Mouse (Mus musculus): ENCODE data around the gene Emid1. TPM values are rescaled to one million over a fixed set of nuclear protein-coding genes. Genes with fewer than 3 reads are reported as not detected.

Emid1 gene
- total and polyA plus RNA-seq, 2 experiments from 2014 or later, result 15.7 to 22.7 TPM

GRCm38 (mm10) chr11:5165471-5165916 is 13.4 kb upstream of the Emid1 start:
- WGBS, result 17% methylated on average over 8 of the region's 8 CpGs
- DNase-seq (ENCODE audit: low spot score) (peak; percentile 76), ATAC-seq (peak; percentile 75)
- Histone ChIP-seq H3K27ac (peak overlapping the region; percentile 60; the same call in 1 of the 2 replicates), H3K36me3 (ENCODE audit: insufficient read depth, low read length) (no peaks in the 10 kb centered on the region), H3K9ac (replicated peaks; ENCODE audit: low read length) (no peak overlapping the region), H3K9me3 (ENCODE audit: low read length) (no peaks in the 10 kb centered on the region), H3K4me3 (ENCODE audit: low read length) (no peak overlapping the region), H3K4me2 (ENCODE audit: low read depth, low read length) (no peak overlapping the region), H3K4me1 (ENCODE audit: insufficient read depth, low read length) (peaks cover 6% of the 10 kb centered on the region), H3K27me3 (ENCODE audit: insufficient read depth, low read length) (no peaks in the 10 kb centered on the region)
- 0 out of 2 replicates have a peak, but pooled peaks have one; percentile 4 for TF ChIP-seq CTCF (IDR thresholded peaks at IDR 0.05; ENCODE audit: low read depth)

- Histone ChIP-seq H3K4me2 (ENCODE audit: low read depth, low read length) (no peak overlapping the region), H3K27ac (no peak overlapping the region), H3K4me3 (ENCODE audit: low read length) (no peak overlapping the region), H3K36me3 (ENCODE audit: insufficient read depth, low read length) (no peaks in the 10 kb centered on the region), H3K27me3 (ENCODE audit: insufficient read depth, low read length) (no peaks in the 10 kb centered on the region), H3K9ac (replicated peaks; ENCODE audit: low read length) (no peak overlapping the region), H3K4me1 (ENCODE audit: insufficient read depth, low read length) (peaks cover 6% of the 10 kb centered on the region), H3K9me3 (ENCODE audit: low read length) (no peaks in the 10 kb centered on the region)
- no peak for ATAC-seq
- 40% methylated on average over 8 of the region's 8 CpGs for WGBS
- DNase-seq (ENCODE audit: low spot score), result no peak
- TF ChIP-seq CTCF (IDR thresholded peaks at IDR 0.05; ENCODE audit: low read depth), result no peak
Measured at GRCm38 (mm10) chr11:5164310-5164709, 12.3 kb upstream of the Emid1 start.

GRCm38 (mm10) chr11:5163421-5163820 is 11.4 kb upstream of the Emid1 start:
- no peak for ATAC-seq
- H3K4me3 ChIP-seq (ENCODE audit: low read length), result no peak overlapping the region
- no peak for TF ChIP-seq CTCF (IDR thresholded peaks at IDR 0.05; ENCODE audit: low read depth)
- H3K36me3 ChIP-seq (ENCODE audit: insufficient read depth, low read length), result no peaks in the 10 kb centered on the region
- H3K9ac ChIP-seq (replicated peaks; ENCODE audit: low read length), result no peak overlapping the region
- no peaks in the 10 kb centered on the region for H3K9me3 ChIP-seq (ENCODE audit: low read length)
- no peak overlapping the region for H3K4me2 ChIP-seq (ENCODE audit: low read depth, low read length)
- peaks cover 6% of the 10 kb centered on the region for H3K4me1 ChIP-seq (ENCODE audit: insufficient read depth, low read length)
- no peak overlapping the region for H3K27ac ChIP-seq
- DNase-seq (ENCODE audit: low spot score), result no peak
- 94% methylated on average over 8 of the region's 8 CpGs for WGBS
- no peaks in the 10 kb centered on the region for H3K27me3 ChIP-seq (ENCODE audit: insufficient read depth, low read length)

- TF ChIP-seq CTCF (IDR thresholded peaks at IDR 0.05; ENCODE audit: low read depth), result peak; percentile 61
- Histone ChIP-seq H3K9ac (replicated peaks; ENCODE audit: low read length) (no peak overlapping the region), H3K4me2 (ENCODE audit: low read depth, low read length) (no peak overlapping the region), H3K27ac (no peak overlapping the region), H3K9me3 (ENCODE audit: low read length) (no peaks in the 10 kb centered on the region), H3K4me1 (ENCODE audit: insufficient read depth, low read length) (no peaks in the 10 kb centered on the region; the same call in 1 of the 2 replicates), H3K27me3 (ENCODE audit: insufficient read depth, low read length) (no peaks in the 10 kb centered on the region), H3K4me3 (ENCODE audit: low read length) (no peak overlapping the region), H3K36me3 (ENCODE audit: insufficient read depth, low read length) (no peaks in the 10 kb centered on the region)
- DNase-seq (ENCODE audit: low spot score), result peak; percentile 53
- 75% methylated on average over 17 of the region's 17 CpGs for WGBS
- no peak for ATAC-seq
Measured at GRCm38 (mm10) chr11:5160722-5161485, 8.8 kb upstream of the Emid1 start.

DNA sequence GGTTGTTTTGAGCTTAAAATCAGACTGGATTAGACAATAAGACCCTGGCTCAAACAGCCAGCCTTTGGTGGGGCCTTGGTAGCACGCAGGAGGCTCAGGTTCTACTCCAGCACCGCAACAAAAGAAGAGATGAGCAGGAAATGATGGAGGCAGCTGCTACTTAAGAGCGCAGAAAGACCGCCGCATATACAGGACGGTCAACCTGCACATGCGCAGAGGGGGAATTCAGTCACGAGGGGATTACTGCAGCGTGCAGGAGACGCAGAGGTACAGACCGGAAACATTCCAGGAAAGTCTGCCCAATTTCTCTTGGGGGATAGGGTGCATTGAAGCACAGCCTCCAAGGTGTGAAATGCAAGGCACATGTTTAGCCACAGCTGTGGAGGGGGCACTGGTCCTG is 6.0 kb upstream of the Emid1 start:
- H3K27me3 ChIP-seq (ENCODE audit: insufficient read depth, low read length), result no peaks in the 10 kb centered on the region

DNA sequence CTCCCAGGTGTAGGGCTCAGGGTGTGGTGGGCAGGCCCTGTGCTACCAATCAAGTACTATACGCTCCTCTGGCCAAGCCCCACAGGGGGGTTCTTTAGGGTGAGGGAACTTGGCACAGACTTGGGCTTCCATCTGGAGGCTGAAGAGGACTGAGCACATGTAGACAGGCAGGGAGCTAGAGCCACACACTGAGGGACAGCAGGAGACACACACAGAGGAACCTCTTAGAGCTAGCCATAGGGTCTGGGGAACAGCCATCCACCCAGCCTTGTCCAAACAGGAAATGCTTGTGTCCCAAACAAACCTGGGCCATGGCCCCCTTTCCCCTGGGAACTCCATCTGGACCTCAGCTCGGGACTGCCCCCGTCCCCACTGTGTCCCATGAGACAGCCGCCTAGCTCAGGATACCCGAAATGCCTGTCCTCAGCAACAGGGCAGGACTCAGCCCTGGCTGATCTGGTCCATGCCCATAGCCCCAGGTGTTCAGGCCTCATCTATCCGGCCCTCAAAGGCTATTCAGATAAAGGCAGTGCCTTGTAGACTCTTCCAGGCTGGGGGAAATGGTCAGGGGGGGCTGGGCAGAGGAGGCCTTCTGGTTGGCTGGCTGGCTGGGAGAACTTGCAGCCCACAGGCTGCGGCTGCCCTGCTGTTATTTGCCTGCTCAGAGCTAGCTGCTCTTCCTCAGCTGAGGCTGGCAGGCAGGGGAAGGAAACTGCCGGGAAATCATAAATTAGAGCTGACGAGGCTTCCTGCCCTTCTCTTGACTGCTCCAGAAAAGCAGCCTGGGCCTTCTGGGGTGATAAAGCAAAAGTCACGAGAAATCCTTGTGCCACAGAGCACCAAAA is 3.1 kb upstream of the Emid1 start:
- peaks cover 13% of the 10 kb centered on the region for H3K4me1 ChIP-seq (ENCODE audit: insufficient read depth, low read length)
- no peak overlapping the region for H3K4me2 ChIP-seq (ENCODE audit: low read depth, low read length)
- DNase-seq (ENCODE audit: low spot score) (peak; percentile 43), ATAC-seq (peak; percentile 22; the same call in 1 of the 2 replicates)
- H3K36me3 ChIP-seq (ENCODE audit: insufficient read depth, low read length), result no peaks in the 10 kb centered on the region
- H3K4me3 ChIP-seq (ENCODE audit: low read length), result no peak overlapping the region
- H3K9ac ChIP-seq (replicated peaks; ENCODE audit: low read length), result no peak overlapping the region
- H3K9me3 ChIP-seq (ENCODE audit: low read length), result no peaks in the 10 kb centered on the region
- no peaks in the 10 kb centered on the region for H3K27me3 ChIP-seq (ENCODE audit: insufficient read depth, low read length)
- 31% methylated on average over 10 of the region's 10 CpGs for WGBS
- no peak for TF ChIP-seq CTCF (IDR thresholded peaks at IDR 0.05; ENCODE audit: low read depth)
- peak overlapping the region; percentile 7; the same call in 1 of the 2 replicates for H3K27ac ChIP-seq

More for the DNA sequence above, 6.0 kb upstream of the Emid1 start:
- no peaks in the 10 kb centered on the region for H3K9me3 ChIP-seq (ENCODE audit: low read length)
- no peak overlapping the region for H3K9ac ChIP-seq (replicated peaks; ENCODE audit: low read length)
- no peak overlapping the region for H3K27ac ChIP-seq
- no peak for DNase-seq (ENCODE audit: low spot score)
- peaks cover 8% of the 10 kb centered on the region; the same call in 1 of the 2 replicates for H3K4me1 ChIP-seq (ENCODE audit: insufficient read depth, low read length)
- H3K36me3 ChIP-seq (ENCODE audit: insufficient read depth, low read length), result no peaks in the 10 kb centered on the region
- WGBS, result 91% methylated on average over 11 of the region's 11 CpGs
- no peak overlapping the region for H3K4me3 ChIP-seq (ENCODE audit: low read length)
- H3K4me2 ChIP-seq (ENCODE audit: low read depth, low read length), result no peak overlapping the region
- no peak for ATAC-seq
- TF ChIP-seq CTCF (IDR thresholded peaks at IDR 0.05; ENCODE audit: low read depth), result no peak

Data from hindbrain, postnatal 0 days (tissue).